Mouse (Mus musculus) heart, adult 2 months (tissue): ENCODE measurements at regions not wholly inside any gene's neighbourhood (a gene's known extent, or its start where the extent isn't known, plus 50 kb on each side); places are given as distances from the start of the nearest gene placed in this dataset.

ENCODE experiments used
- DNase-seq, 2 experiments: peaks; one replicate each; pipeline ENCODE4 v3.0.0; 2021
- H3K27ac ChIP-seq: fragments of 200-600 bp; 2 replicates; pipeline ENCODE4 v1.8.1; 2022
- H3K27me3 ChIP-seq: fragments of 200-500 bp; 2 replicates; pipeline ENCODE4 v1.6.1; 2012; ENCODE audit warnings: mild to moderate bottlenecking, low read length, inconsistent platforms, mixed read lengths; ENCODE audit not compliant: control insufficient read depth, insufficient read depth
- H3K36me3 ChIP-seq: fragments of 200-500 bp; 2 replicates; pipeline ENCODE4 v1.6.1; 2012; ENCODE audit warnings: low read length, inconsistent platforms; ENCODE audit not compliant: control insufficient read depth, insufficient read depth
- H3K4me1 ChIP-seq: fragments of 200-500 bp; 2 replicates; pipeline ENCODE4 v1.6.1; 2011; ENCODE audit warnings: low read length; ENCODE audit not compliant: control insufficient read depth, insufficient read depth
- H3K4me3 ChIP-seq: fragments of 200-600 bp; 2 replicates; pipeline ENCODE4 v1.8.1; 2022
- H3K79me2 ChIP-seq: fragments of 200-500 bp; replicated peaks from 2 replicates; pipeline ENCODE4 v1.6.1; 2012; ENCODE audit warnings: mild to moderate bottlenecking, inconsistent platforms, low read length, moderate library complexity, mixed read lengths; ENCODE audit not compliant: control insufficient read depth, insufficient read depth
- H3K9ac ChIP-seq: fragments of 200-500 bp; 2 replicates; pipeline ENCODE4 v1.6.1; 2012; ENCODE audit warnings: low read depth, mild to moderate bottlenecking, control low read depth, inconsistent platforms, low read length, mixed read lengths
- CTCF ChIP-seq: fragments of 200-600 bp; IDR thresholded peaks from 2 replicates; pipeline ENCODE4 v1.8.1; 2022; ENCODE audit warnings: antibody characterized with exemption, mild to moderate bottlenecking, moderate library complexity
- EP300 ChIP-seq: fragments of 200-500 bp; IDR thresholded peaks from 2 replicates; pipeline ENCODE4 v1.6.1; 2011; ENCODE audit warnings: low read depth, low read length, control low read depth; ENCODE audit not compliant: insufficient read depth
- POLR2A ChIP-seq: fragments of 200-500 bp; IDR thresholded peaks from 2 replicates; pipeline ENCODE4 v1.6.1; 2011; ENCODE audit warnings: mild to moderate bottlenecking, low read depth, low read length, control low read depth; ENCODE audit not compliant: insufficient read depth
- WGBS: fragments of 180-500 bp; shearing (Covaris S2); methylation state at CpG from one replicate; pipeline ENCODE4 v1.1.7; 2018; 5-methylcytosine and 5-hydroxymethylcytosine counted together
- intact Hi-C: fragments of 180-260 bp; cut with DNase I; formaldehyde crosslinking; loops from one replicate; pipeline ENCODE4 v1.15.1; 2025

DNA sequence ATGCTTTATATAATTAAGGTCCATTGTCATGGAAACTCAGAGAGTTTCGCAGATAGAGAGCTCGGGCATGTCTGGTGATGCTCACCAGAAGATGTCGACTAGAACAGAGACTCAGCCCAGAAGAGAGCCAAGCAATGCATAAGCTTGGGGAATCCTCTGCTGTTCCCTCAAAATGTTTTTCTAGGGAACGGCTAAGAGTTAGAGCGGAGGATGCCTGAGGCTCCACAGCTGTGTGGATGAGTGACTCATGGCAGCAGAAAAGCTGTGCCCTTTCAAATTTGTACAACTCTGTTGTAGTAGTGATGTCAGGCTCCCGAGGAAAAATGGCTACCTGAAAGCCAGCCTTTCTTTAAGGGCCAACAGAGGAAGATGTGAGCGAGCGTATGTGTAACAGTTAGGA lies 586.2 kb upstream of the Fam19a5 start:
- Histone ChIP-seq H3K27ac (no peak overlapping the region), H3K27me3 (no peaks in the 10 kb centered on the region), H3K9ac (no peak overlapping the region), H3K36me3 (no peaks in the 10 kb centered on the region), H3K4me1 (no peaks in the 10 kb centered on the region), H3K79me2 (no peaks in the 10 kb centered on the region), H3K4me3 (no peak overlapping the region)
- 81% methylated on average over 8 of the region's 8 CpGs for WGBS
- no peak for DNase-seq
- TF ChIP-seq EP300: no peak
- no peak for TF ChIP-seq CTCF
- no peak for TF ChIP-seq POLR2A
- intact Hi-C loops: no loop called here

DNA sequence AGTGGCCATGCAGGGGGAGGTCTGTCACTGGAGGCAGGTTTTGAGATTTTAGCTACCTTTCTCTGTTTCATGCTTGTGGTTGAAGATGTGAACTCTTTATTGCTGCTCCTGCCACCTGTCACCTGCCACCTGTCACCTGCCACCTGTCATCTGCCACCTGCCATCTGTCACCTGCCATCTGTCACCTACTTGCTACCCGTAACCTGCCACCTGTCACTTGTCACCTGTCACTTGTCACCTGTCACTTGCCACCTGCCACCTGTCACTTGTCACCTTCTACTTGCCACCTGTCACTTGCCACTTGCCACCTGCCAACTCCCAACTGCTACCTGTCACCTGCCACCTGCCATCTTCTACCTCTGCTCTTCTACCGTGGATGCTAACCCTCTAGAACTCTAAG lies 581.2 kb upstream of the Fam19a5 start:
- DNase-seq: no peak
- TF ChIP-seq EP300 (no peak), POLR2A (no peak), CTCF (no peak)
- Histone ChIP-seq H3K79me2 (no peaks in the 10 kb centered on the region), H3K27ac (no peak overlapping the region), H3K36me3 (no peaks in the 10 kb centered on the region), H3K4me1 (no peaks in the 10 kb centered on the region), H3K4me3 (no peak overlapping the region), H3K9ac (no peak overlapping the region), H3K27me3 (no peaks in the 10 kb centered on the region)
- 64% methylated on average over 2 of the region's 2 CpGs for WGBS
- intact Hi-C loops: no loop called here

DNA sequence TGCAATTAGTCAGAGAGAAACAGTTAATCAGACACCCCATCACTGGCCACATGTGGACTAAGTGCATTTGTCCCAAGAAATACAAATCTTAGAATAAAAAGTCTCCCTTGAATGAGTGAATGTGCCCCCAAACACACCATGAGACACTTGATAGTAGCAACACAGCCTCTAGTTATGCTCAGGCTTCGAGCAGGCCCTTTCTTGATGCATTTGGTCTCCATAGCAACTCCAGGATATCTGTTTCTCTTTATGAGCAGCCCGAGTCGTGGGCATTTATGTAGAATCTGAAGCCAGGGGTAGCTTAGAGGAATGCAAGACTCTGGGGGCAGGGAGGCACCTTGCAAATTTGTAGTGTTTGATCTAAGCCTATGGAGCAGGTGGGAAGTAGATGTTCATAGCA lies 580.6 kb upstream of the Fam19a5 start:
- intact Hi-C loops: no loop called here
- no peak for TF ChIP-seq EP300
- TF ChIP-seq POLR2A: no peak
- TF ChIP-seq CTCF: no peak
- Histone ChIP-seq H3K27ac (no peak overlapping the region), H3K79me2 (no peaks in the 10 kb centered on the region), H3K27me3 (no peaks in the 10 kb centered on the region), H3K36me3 (no peaks in the 10 kb centered on the region), H3K4me3 (no peak overlapping the region), H3K4me1 (no peaks in the 10 kb centered on the region), H3K9ac (no peak overlapping the region)
- WGBS: 54% methylated on average over 3 of the region's 3 CpGs
- DNase-seq: no peak

DNA sequence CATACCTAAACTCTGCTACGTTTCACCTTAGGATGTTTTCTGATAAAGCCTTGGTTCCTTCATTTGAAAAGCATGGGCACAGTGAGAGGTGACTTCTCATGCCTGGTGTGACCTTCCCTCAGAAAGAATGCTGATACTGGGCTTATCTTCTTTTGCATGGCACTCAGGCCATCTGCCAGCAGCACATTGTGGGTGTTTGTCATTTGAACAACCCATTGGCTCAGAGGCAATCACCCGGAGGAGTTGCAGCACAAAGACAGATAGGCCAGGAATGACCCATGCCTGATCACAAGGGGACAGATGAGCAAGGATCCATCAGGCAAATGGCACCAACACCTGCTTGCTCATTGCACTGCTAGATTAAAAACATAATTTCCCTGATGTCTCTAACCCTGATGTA lies 572.7 kb upstream of the Fam19a5 start:
- Histone ChIP-seq H3K36me3 (no peaks in the 10 kb centered on the region), H3K4me3 (no peak overlapping the region), H3K4me1 (no peaks in the 10 kb centered on the region), H3K27ac (peak overlapping the region; percentile 53), H3K27me3 (no peaks in the 10 kb centered on the region), H3K79me2 (no peaks in the 10 kb centered on the region), H3K9ac (no peak overlapping the region)
- 48% methylated on average over 2 of the region's 2 CpGs for WGBS
- no peak for TF ChIP-seq EP300
- TF ChIP-seq POLR2A: no peak
- no peak for TF ChIP-seq CTCF
- intact Hi-C loops: loop anchor here (5.0 kb wide), 1 partner anchor 131 kb away; no protein-coding TSS in a partner anchor
- peak; percentile 33 to 67 for DNase-seq

DNA sequence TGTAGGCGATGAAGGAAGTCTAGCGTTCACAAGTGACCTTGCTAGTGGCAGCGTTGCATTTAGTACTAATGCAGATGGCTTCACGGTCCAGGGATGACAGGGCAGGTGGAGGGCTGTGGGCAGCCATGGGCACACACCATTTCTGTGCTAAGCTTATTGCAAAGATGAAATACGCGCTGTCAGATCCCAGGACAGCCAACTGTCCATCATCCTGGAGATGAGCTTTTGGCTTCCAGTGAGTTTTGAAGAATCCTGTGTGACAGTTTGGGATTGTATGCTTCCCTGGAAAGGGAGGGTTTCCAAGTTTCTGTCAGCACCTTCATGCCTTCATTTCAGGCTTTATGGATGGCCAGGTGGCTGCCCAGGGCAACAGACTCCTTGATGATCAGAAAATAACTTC lies 547.9 kb upstream of the Fam19a5 start:
- Histone ChIP-seq H3K36me3 (no peaks in the 10 kb centered on the region), H3K4me1 (no peaks in the 10 kb centered on the region), H3K27me3 (no peaks in the 10 kb centered on the region), H3K4me3 (no peak overlapping the region), H3K27ac (no peak overlapping the region), H3K79me2 (no peaks in the 10 kb centered on the region), H3K9ac (no peak overlapping the region)
- 78% methylated on average over 6 of the region's 6 CpGs for WGBS
- DNase-seq: no peak
- intact Hi-C loops: no loop called here
- TF ChIP-seq CTCF: no peak
- TF ChIP-seq EP300: no peak
- no peak for TF ChIP-seq POLR2A

DNA sequence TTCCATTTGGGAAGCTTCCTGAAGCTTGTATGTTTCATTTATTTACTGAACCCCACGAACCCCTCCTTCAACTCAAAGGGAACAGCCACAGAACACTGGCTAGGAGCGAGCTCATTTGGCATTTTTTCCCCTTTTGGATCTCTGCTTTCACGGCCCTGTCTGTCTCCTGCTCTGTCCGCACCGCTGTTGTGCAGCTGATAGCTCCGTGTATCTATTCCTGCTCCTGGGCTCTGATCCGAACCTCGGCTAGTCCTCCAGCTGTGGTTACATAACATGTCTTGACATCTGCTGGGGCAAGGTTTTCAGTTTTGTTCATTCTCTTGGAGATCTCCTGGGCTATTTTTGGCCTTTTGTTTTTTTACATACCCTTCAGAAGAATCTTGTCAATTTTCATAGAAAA lies 525.1 kb upstream of the Fam19a5 start:
- no peak overlapping the region for H3K4me3 ChIP-seq
- H3K79me2 ChIP-seq: no peaks in the 10 kb centered on the region
- intact Hi-C loops: no loop called here
- no peaks in the 10 kb centered on the region for H3K4me1 ChIP-seq
- no peaks in the 10 kb centered on the region for H3K27me3 ChIP-seq
- TF ChIP-seq POLR2A (no peak), EP300 (no peak), CTCF (no peak)
- DNase-seq: no peak
- H3K36me3 ChIP-seq: no peaks in the 10 kb centered on the region
- no peak overlapping the region for H3K27ac ChIP-seq
- H3K9ac ChIP-seq: no peak overlapping the region
- 29% methylated on average over 8 of the region's 8 CpGs for WGBS
